Mouse (Mus musculus): ENCODE measurements around the gene Krtap28-10.

DNA sequence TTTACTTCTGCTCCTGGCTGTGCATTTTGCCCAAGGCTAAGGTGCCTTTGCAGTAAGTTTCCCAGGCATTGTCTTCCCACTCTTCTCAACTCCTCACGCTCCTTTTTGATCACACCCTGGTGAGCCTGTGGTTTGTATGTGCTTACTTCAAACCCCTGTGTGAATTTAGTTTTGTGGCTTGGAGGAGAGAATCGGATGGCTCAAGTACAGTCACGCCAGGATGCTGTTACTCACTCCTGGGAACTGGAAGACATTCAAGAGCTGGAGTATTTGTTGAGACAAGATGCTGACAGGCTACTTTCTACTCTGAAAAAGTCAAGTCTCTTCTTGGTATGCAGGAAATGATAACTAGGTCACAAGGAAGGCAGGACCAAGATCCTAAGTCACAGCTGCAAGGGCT, 49.0 kb upstream of the Krtap28-10 start:
- no peak for TF ChIP-seq POLR2A (IDR thresholded peaks at IDR 0.05; ENCODE audit: control insufficient read depth, extremely low read depth, insufficient read depth, low read length, poor library complexity)
- no peak for TF ChIP-seq CTCF (IDR thresholded peaks at IDR 0.05; ENCODE audit: borderline replicate concordance, control insufficient read depth, extremely low read depth, insufficient read depth, low read length, poor library complexity)

All from thymus, adult 2 months (tissue).